Mouse (Mus musculus): ENCODE measurements at regions not wholly inside any gene's neighbourhood (a gene's known extent, or its start where the extent isn't known, plus 50 kb on each side); places are given as distances from the start of the nearest gene placed in this dataset.

DNA sequence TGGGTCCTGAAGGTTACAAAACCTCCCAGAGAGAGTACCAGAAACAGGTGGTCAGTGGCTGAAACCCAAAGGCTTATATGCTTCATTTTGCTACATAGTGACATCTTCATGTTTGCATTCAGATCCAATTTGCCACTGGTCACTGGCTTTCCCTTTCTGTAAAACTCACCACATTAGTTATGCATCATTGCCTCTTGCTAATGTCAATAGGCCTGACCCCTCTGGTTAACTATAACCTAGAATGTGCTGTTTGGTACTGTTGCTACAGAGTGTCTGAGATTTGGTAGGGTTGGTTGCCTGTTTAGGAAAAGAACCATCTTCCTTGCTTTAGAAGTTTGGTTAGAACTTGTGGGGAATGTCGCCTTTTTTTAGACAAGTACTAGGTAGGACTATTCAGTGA lies 136.3 kb upstream of the Rnf219 start:
- DNase-seq, result no peak

DNA sequence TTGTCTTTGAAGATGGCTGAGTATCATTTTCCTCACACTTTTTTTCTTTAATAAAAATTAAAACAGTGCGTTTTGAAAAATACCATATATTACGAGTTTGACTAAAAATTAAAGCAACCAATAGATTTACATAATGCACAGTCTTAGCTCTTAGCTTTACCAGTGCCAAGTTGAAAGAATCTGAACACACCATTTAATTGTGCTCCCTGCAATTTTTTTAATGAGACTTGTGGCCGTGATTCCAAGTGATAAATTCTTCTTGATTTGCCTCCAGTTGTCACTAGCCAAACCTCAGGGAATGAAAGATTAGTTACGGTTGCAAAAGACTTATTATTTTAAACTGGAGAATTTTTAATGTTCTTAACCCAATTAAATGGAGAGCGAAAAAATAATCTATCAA lies 127.5 kb upstream of the Rnf219 start:
- no peak for DNase-seq

DNA sequence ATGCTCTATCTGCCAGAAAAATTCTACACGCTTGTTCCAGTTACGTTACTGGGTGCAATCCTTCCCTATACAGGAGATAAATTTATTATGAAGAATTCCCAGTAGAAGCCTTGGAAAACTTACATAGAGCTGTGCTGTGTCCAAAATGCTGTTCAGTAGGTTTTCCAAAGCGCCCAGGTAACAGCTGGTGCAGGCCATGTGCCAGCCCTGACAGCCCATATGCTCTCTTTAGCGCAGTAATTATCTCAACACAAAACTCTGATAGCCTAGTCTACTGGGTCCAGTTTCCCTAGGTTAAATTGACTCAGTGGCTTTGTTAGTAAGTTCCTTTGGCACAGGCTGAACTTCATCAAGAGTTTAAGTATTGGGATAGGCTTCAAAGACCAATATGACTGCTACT lies 122.2 kb upstream of the Rnf219 start:
- peak; percentile 16 to 22 for DNase-seq

DNA sequence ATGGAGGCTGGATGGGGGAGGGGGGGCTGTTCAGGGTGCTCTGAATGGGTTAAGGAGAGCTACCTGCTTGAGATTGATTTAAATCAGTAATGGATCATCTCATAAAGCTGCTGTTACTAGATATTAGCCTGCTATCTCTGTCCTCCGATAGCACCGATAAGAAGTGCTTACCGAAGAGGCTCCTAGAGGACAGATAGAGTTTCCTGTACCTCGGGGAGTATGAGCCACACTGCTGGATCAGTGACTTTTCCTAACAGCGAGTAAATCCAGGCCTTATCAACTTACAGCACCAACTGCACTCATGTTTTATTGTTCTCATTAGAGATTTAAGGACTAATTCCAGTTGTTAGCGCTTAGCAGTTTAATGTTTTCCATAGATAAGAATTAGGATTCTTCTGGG lies 120.3 kb upstream of the Rnf219 start:
- DNase-seq, result no peak

DNA sequence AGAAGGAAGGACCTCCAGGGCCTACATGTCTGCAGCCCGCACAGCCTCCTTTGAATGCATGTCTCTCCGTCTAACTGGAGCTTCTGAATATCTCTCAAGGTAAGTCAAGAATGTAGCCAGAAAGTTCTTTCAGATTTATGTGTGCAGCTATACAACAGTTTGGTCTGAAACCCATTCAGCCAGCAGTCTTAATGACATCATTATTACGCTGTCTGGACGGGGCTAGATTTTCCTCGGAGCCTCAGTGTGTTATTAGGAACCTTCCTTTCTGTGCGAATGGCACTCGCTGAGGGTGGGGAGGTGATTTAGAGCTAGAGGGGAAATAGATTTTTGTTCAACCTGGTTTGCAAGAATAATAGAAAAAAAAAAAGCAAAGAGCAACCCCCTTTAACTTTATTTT lies 116.9 kb upstream of the Rnf219 start:
- no peak for DNase-seq

DNA sequence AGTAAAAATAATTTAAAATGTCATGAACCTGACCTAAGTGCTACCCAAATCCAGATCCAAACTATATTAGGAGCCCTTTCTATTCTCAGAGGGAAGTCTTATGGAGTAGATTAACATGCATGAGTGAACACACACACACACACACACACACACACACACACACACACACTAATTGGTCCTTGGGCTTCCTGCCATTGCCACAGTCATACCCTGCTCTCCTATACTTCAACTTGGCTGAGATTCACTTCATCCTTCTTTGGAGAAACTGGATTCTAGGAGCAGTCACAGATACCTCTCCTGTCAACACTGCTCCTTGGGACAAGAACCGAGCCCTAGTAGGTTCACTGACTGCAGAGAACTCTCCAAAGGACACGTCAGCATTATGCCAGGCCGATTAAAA lies 89.0 kb upstream of the Rnf219 start:
- no peak for DNase-seq

DNA sequence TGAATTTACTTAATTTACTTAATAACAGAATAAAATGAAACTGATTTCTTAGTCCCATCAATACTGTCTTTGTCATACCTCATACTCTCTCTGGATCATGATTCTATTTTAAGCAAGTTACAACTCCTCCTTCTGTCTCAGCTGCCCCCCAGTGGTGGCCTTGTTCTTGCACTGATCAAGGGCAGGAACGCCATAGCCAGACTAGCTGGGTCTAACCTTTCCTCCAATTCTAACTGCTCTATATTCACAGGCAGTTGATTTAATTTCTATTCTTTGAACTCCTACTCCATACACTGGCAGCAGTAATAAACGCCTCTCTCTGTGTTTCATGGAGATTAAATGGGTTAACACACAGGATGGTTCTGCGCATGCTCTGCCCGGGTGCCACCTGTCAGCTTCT lies 87.9 kb upstream of the Rnf219 start:
- DNase-seq, result no peak

DNA sequence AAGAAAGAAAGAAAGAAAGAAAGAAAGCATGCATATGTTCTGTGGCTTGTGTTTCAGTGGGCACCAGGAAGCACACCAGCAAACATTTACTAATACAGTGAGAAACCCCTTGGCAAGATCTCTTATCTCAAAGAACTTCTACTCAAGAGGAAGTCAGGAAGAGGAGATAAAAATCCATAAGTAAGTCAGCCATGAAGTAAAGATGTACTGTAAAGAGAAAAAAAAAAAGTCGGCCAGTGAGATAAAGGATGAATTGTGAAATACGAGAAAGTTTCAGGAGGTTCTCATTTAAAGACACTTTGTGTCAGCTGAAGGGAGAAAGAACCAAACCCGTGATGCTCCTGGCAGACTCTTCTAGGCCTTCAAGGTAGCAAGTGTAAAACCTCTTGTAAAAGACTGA lies 72.4 kb upstream of the Rnf219 start:
- DNase-seq, result no peak
